In genomic region chr6:149179064-149179463, GRCm38 (mm10) we compare ENCODE assay signal across 25 mouse cellular contexts. TPM values are rescaled to one million over a fixed set of nuclear protein-coding genes. Genes with fewer than 3 reads are reported as not detected.
DNase-seq lines count a peak whose midpoint lies in the region; ATAC-seq and TF ChIP-seq lines count a peak whose summit lies in the region.
"Had no signal": no experiment of that assay in that cellular context is flagged by ENCODE, and none has a peak within 500 bp of the region (broad histone marks: within the 10 kb centered on the region; RNA-seq: fewer than 3 reads in every experiment).

No protein-coding gene starts in this region.

- H3K4me3 ChIP-seq in MEL (ENCODE audit: control insufficient read depth in 1 of 2, insufficient read depth in 1 of 2, low read depth in 2 of 2, low read length in 2 of 2) = no peak overlapping the region
- no peak overlapping the region for H3K4me3 ChIP-seq in liver, embryonic 15.5 days (replicated peaks)
- H3K4me3 ChIP-seq in lung, adult 2 months (replicated peaks; ENCODE audit: extremely low read depth, low read depth, low read length) = no peak overlapping the region
- H3K4me3 ChIP-seq: embryonic facial prominence, embryonic 12.5 days; forebrain, embryonic 15.5 days; heart, adult 2 months; heart, embryonic 15.5 days; hindbrain, embryonic 13.5 days had no signal

- TF ChIP-seq POLR2A in MEL (IDR thresholded peaks at IDR 0.05; ENCODE audit: control insufficient read depth in 1 of 2, insufficient read depth in 1 of 2, low read depth in 1 of 2, low read length in 2 of 2, poor library complexity in 1 of 2) = no peak
- no peak for TF ChIP-seq POLR2A in lung, adult 2 months (IDR thresholded peaks at IDR 0.05; ENCODE audit: borderline replicate concordance, extremely low read depth, low read depth, low read length)

- peak; percentile 93 for ATAC-seq in common myeloid progenitor, adult 5-6 weeks (replicated peaks; ENCODE audit: low read depth, poor library complexity, severe bottlenecking)
- peak; percentile 61 for ATAC-seq in liver, embryonic 15.5 days (ENCODE audit: insufficient read depth)
- ATAC-seq in megakaryocyte-erythroid progenitor cell, adult 5-6 weeks (replicated peaks; ENCODE audit: low FRiP score, low TSS enrichment, poor library complexity, severe bottlenecking) = peak; percentile 98
- no peak for ATAC-seq in frontal cortex, adult (ENCODE audit: low TSS enrichment)
- ATAC-seq: forebrain, embryonic 15.5 days; hindbrain, postnatal 0 days had no signal

- H3K36me3 ChIP-seq in MEL (ENCODE audit: control insufficient read depth in 1 of 2, insufficient read depth in 2 of 2, low read length in 2 of 2) = peaks cover 10 to 33% of the 10 kb centered on the region in 2 experiments
- H3K36me3 ChIP-seq in liver, embryonic 15.5 days (replicated peaks) = peaks cover 39% of the 10 kb centered on the region

- H3K27ac ChIP-seq in MEL (ENCODE audit: control insufficient read depth, low read depth, low read length) = peak overlapping the region; percentile 72
- H3K27ac ChIP-seq in liver, embryonic 15.5 days (replicated peaks) = no peak overlapping the region
- H3K27ac ChIP-seq: embryonic facial prominence, embryonic 12.5 days; forebrain, embryonic 15.5 days; heart, adult 2 months; heart, embryonic 15.5 days; hindbrain, embryonic 13.5 days; hindbrain, postnatal 0 days had no signal

- H3K27me3 ChIP-seq in MEL (ENCODE audit: control insufficient read depth in 1 of 2, insufficient read depth in 2 of 2, low read length in 2 of 2) = no peaks in the 10 kb centered on the region
- no peaks in the 10 kb centered on the region for H3K27me3 ChIP-seq in liver, embryonic 15.5 days
- H3K27me3 ChIP-seq: CH12.LX; embryonic facial prominence, embryonic 12.5 days; forebrain, embryonic 15.5 days; heart, embryonic 15.5 days; hindbrain, embryonic 13.5 days had no signal

- no peaks in the 10 kb centered on the region for H3K79me2 ChIP-seq in MEL (ENCODE audit: control insufficient read depth, insufficient read depth, low read length, poor library complexity)

- no peak for TF ChIP-seq RAD21 in MEL (IDR thresholded peaks at IDR 0.05; ENCODE audit: low read depth, low read length)

- peaks cover 7 to 16% of the 10 kb centered on the region in 2 experiments for H3K4me1 ChIP-seq in MEL (ENCODE audit: control insufficient read depth in 1 of 2, insufficient read depth in 2 of 2, low read length in 2 of 2)
- peaks cover 13% of the 10 kb centered on the region for H3K4me1 ChIP-seq in liver, embryonic 15.5 days (replicated peaks)
- H3K4me1 ChIP-seq in lung, adult 2 months (ENCODE audit: control insufficient read depth, insufficient read depth, low read length) = no peaks in the 10 kb centered on the region
- H3K4me1 ChIP-seq: embryonic facial prominence, embryonic 12.5 days; forebrain, embryonic 15.5 days; heart, embryonic 15.5 days; hindbrain, embryonic 13.5 days had no signal

- H3K9me3 ChIP-seq in MEL (replicated peaks; ENCODE audit: insufficient read depth, low read length) = no peaks in the 10 kb centered on the region
- no peaks in the 10 kb centered on the region for H3K9me3 ChIP-seq in liver, embryonic 15.5 days (replicated peaks)
- H3K9me3 ChIP-seq: embryonic facial prominence, embryonic 12.5 days; forebrain, embryonic 15.5 days had no signal

- H3K9ac ChIP-seq in MEL (ENCODE audit: control insufficient read depth, low read depth, low read length, poor library complexity, severe bottlenecking) = no peak overlapping the region
- H3K9ac ChIP-seq in liver, embryonic 15.5 days = no peak overlapping the region
- H3K9ac ChIP-seq: embryonic facial prominence, embryonic 12.5 days; forebrain, embryonic 15.5 days; heart, embryonic 15.5 days; hindbrain, embryonic 13.5 days had no signal

- H3K4me2 ChIP-seq in liver, embryonic 15.5 days = no peak overlapping the region
- H3K4me2 ChIP-seq: embryonic facial prominence, embryonic 12.5 days; forebrain, embryonic 15.5 days; heart, embryonic 11.5 days; heart, embryonic 15.5 days; hindbrain, embryonic 13.5 days had no signal

- peak; percentile 90 for DNase-seq in MEL (ENCODE audit: low read depth, low spot score)
- no peak for DNase-seq in lung, adult 2 months
- DNase-seq in adrenal gland, postnatal 14 days = no peak
- DNase-seq: adrenal gland, postnatal 25 days; cerebellum, adult 2 months; cerebellum, postnatal 10 days; gastrocnemius, postnatal 14 days; heart, adult 2 months; heart, postnatal 14 days had no signal

- peak; percentile 98 to 100 for TF ChIP-seq EP300 in MEL (IDR thresholded peaks at IDR 0.05; ENCODE audit: low read depth in 1 of 2, low read length in 2 of 2)

- TF ChIP-seq CTCF in MEL (IDR thresholded peaks at IDR 0.05 in 2 of 3, conservative IDR thresholded peaks at IDR 0.05 in 1 of 3; ENCODE audit: control insufficient read depth in 1 of 3, insufficient read depth in 1 of 3, low read depth in 2 of 3, low read length in 3 of 3, poor library complexity in 1 of 3, severe bottlenecking in 1 of 3) = no peak
- no peak for TF ChIP-seq CTCF in lung, adult 2 months (IDR thresholded peaks at IDR 0.05; ENCODE audit: insufficient read depth, low read length)

TF ChIP-seq in MEL, 35 proteins besides CTCF, POLR2A, EP300 and RAD21 (continues in another document):
- TF ChIP-seq ZMIZ1 (IDR thresholded peaks at IDR 0.05; ENCODE audit: low read depth, low read length) (peak; percentile 77), ELF1 (IDR thresholded peaks at IDR 0.05; ENCODE audit: low read depth, low read length) (0 out of 2 replicates have a peak, but pooled peaks have one; percentile 31), USF1 (IDR thresholded peaks at IDR 0.05; ENCODE audit: low read depth, low read length) (no peak), NELFE (IDR thresholded peaks at IDR 0.05; ENCODE audit: low read depth, low read length) (no peak), RCOR1 (IDR thresholded peaks at IDR 0.05; ENCODE audit: low read depth, low read length) (peak; percentile 99), MAFK (IDR thresholded peaks at IDR 0.05; ENCODE audit: borderline replicate concordance, low read depth, low read length) (peak; percentile 87), TCF12 (IDR thresholded peaks at IDR 0.05; ENCODE audit: low read depth, low read length) (peak; percentile 99), TBP (IDR thresholded peaks at IDR 0.05; ENCODE audit: low read depth, low read length) (0 out of 2 replicates have a peak, but pooled peaks have one; percentile 36), MXI1 (IDR thresholded peaks at IDR 0.05; ENCODE audit: low read depth, low read length) (peak; percentile 49; the same call in 1 of the 2 replicates), GATA1 (IDR thresholded peaks at IDR 0.05; ENCODE audit: low read depth, low read length) (peak; percentile 100), HCFC1 (IDR thresholded peaks at IDR 0.05; ENCODE audit: low read depth, low read length) (peak; percentile 67), CHD2 (IDR thresholded peaks at IDR 0.05; ENCODE audit: low read length) (no peak; the same call in 1 of the 2 replicates), SIN3A (IDR thresholded peaks at IDR 0.05; ENCODE audit: low read length) (peak; percentile 91), MYB (IDR thresholded peaks at IDR 0.05; ENCODE audit: low read depth, low read length) (0 out of 2 replicates have a peak, but pooled peaks have one; percentile 29), CHD1 (IDR thresholded peaks at IDR 0.05; ENCODE audit: low read depth, low read length) (no peak), KAT2A (conservative IDR thresholded peaks at IDR 0.05; ENCODE audit: low read depth, low read length) (peak; percentile 27; the same call in 1 of the 2 replicates), ZKSCAN1 (IDR thresholded peaks at IDR 0.05; ENCODE audit: low read depth, low read length) (peak; percentile 67; the same call in 1 of the 2 replicates), MAZ (IDR thresholded peaks at IDR 0.05; ENCODE audit: low read depth, low read length) (peak; percentile 60; the same call in 1 of the 2 replicates), UBTF (IDR thresholded peaks at IDR 0.05; ENCODE audit: borderline replicate concordance, insufficient read depth, low read depth, low read length) (no peak), E2F4 (IDR thresholded peaks at IDR 0.05; ENCODE audit: borderline replicate concordance, low read depth, low read length) (no peak)

RNA-seq across cellular contexts. Expression of gene Amn1, which starts 9.4 kb away (rescaled TPM):
- 2.7 and 4.4 TPM in 2 replicates for total RNA-seq in MEL (2012; rRNA removed)
- 1 to 10 TPM in 1 of 2 experiments, not detected in 1; 2.7 TPM for polyA plus RNA-seq in MEL (2012; ENCODE audit: insufficient read depth in 1 of 2, insufficient read length in 2 of 2, low read depth in 1 of 2, low replicate concordance in 2 of 2, missing spikeins in 1 of 2)
- 13.2 and 13.7 TPM in 2 replicates for total RNA-seq in common myeloid progenitor, adult 5-6 weeks (2017)
- 5.3 and 5.6 TPM in 2 replicates for polyA plus RNA-seq in liver, embryonic 15.5 days (2015; fragmentation: Nextera tagmentation; extraction: Ambion mirVana)
- 7.7 and 18.7 TPM in 2 replicates for total RNA-seq in megakaryocyte-erythroid progenitor cell, adult 5-6 weeks (2014; fragmentation: Nextera tagmentation)
- total RNA-seq in megakaryocyte-erythroid progenitor cell, adult 5-6 weeks (2017) = 2.6 and 8.6 TPM in 2 replicates
- 9.9 and 10.7 TPM in 2 replicates for polyA plus RNA-seq in lung, adult 2 months (2012; rRNA removed)
- total RNA-seq in adrenal gland, postnatal 14 days (2021) = 20.3 and 35.6 TPM in 2 replicates

RNA-seq across cellular contexts. Expression of gene Etfbkmt, which starts 39.4 kb away (rescaled TPM):
- 3.4 TPM in 2 replicates for total RNA-seq in MEL (2012; rRNA removed)
- 1 to 10 TPM in 1 of 2 experiments, not detected in 1; 5.7 TPM for polyA plus RNA-seq in MEL (2012; ENCODE audit: insufficient read depth in 1 of 2, insufficient read length in 2 of 2, low read depth in 1 of 2, low replicate concordance in 2 of 2, missing spikeins in 1 of 2)
- 19.7 and 27.1 TPM in 2 replicates for total RNA-seq in common myeloid progenitor, adult 5-6 weeks (2017)
- 11.4 and 12.3 TPM in 2 replicates for polyA plus RNA-seq in liver, embryonic 15.5 days (2015; fragmentation: Nextera tagmentation; extraction: Ambion mirVana)
- total RNA-seq in megakaryocyte-erythroid progenitor cell, adult 5-6 weeks (2014; fragmentation: Nextera tagmentation) = 15.1 and 18.6 TPM in 2 replicates
- 25.2 and 28.4 TPM in 2 replicates for total RNA-seq in megakaryocyte-erythroid progenitor cell, adult 5-6 weeks (2017)
- 11.8 and 16.3 TPM in 2 replicates for polyA plus RNA-seq in lung, adult 2 months (2012; rRNA removed)
- 32.2 and 55.5 TPM in 2 replicates for total RNA-seq in adrenal gland, postnatal 14 days (2021)

RNA-seq across cellular contexts. Expression of gene Gm10203, which starts 49.1 kb away (rescaled TPM):
- total RNA-seq in MEL (2012; rRNA removed) = not detected in 2 replicates
- not detected for polyA plus RNA-seq in MEL (2012; ENCODE audit: insufficient read depth in 1 of 2, insufficient read length in 2 of 2, low read depth in 1 of 2, low replicate concordance in 2 of 2, missing spikeins in 1 of 2)
- not detected in 2 replicates for total RNA-seq in common myeloid progenitor, adult 5-6 weeks (2017)
- polyA plus RNA-seq in liver, embryonic 15.5 days (2015; fragmentation: Nextera tagmentation; extraction: Ambion mirVana) = not detected in 2 replicates
- total RNA-seq in megakaryocyte-erythroid progenitor cell, adult 5-6 weeks (2014; fragmentation: Nextera tagmentation) = not detected in 2 replicates
- not detected in 2 replicates for total RNA-seq in megakaryocyte-erythroid progenitor cell, adult 5-6 weeks (2017)
- polyA plus RNA-seq in lung, adult 2 months (2012; rRNA removed) = not detected in 2 replicates
- not detected in 2 replicates for total RNA-seq in adrenal gland, postnatal 14 days (2021)
- total RNA-seq: adrenal gland, postnatal 25 days; CH12.LX; gastrocnemius, adult 18-20 months; gastrocnemius, postnatal 14 days; heart, adult 2 months; heart, postnatal 14 days; hematopoietic stem cell, adult 5-6 weeks; hindbrain, postnatal 0 days had no signal
- polyA plus RNA-seq: cerebellum, adult 2 months; embryonic facial prominence, embryonic 12.5 days; forebrain, embryonic 11.5 days; forebrain, embryonic 15.5 days; frontal cortex, adult 2 months; gonadal fat pad, adult 2 months; heart, adult 2 months; heart, embryonic 11.5 days; heart, embryonic 15.5 days; hindbrain, embryonic 13.5 days; hindbrain, postnatal 0 days had no signal
